Mouse (Mus musculus) layer of hippocampus, postnatal 25 days (tissue): ENCODE measurements at regions not wholly inside any gene's neighbourhood (a gene's known extent, or its start where the extent isn't known, plus 50 kb on each side); places are given as distances from the start of the nearest gene placed in this dataset.

Source experiments
- DNase-seq, 2 experiments: peaks; one replicate each; pipeline ENCODE4 v3.0.0; 2022; ENCODE audit warnings: mixed read lengths in 2 of 2, low spot score in 1 of 2; ENCODE audit errors: extremely low spot score in 1 of 2
- microRNA-seq, 2 experiments: library from miRNA; unstranded; fragments of <30 nt; microRNA quantifications; one replicate each; pipeline ENCODE4 v1.2.0; 2021

DNA sequence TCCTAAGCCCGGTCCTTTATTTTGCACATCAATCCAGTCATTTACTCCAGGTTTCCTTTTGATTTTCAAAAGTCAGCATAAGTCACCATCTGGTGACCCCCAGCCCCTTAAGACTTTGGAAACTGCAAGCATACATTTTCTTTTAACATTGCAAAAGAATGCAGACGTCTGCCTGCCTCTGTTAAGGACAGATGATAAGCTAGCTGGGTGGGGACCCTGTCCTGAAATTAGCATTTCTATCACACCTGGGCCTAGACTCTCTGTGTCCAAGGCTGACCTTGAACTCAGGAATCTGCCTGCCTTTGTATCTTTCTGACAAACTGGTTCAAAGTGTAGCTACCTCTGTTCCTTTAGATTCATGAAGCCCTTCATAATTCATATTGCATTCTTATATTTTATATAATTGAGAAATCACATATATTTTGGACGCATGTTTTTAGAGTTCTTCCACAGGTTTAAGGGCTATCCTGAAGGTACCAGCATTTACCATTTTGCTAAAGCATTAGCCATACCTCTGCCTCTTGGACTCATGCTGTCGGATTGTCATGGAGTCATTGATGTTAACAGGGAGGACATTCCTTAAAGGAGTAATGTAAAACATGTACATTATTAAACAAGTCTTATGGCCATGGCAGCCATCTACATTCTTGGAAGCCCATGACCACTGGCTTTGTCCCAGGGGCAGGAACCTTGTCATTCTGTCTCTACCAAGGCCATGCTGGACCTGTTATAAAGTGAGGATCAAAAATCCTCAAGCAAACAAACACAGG, 998.6 kb downstream of the Ntrk3 start:
- DNase-seq: no peak

Small RNA genes in the stretch of these regions (microRNA-seq; reads per million reads assigned to microRNA genes)
- 0 reads per million in 2 experiments for gene Gm44358
